Mouse (Mus musculus) limb, embryonic 13.5 days (tissue): ENCODE measurements around the gene Lin7c. TPM values are rescaled to one million over a fixed set of nuclear protein-coding genes. Genes with fewer than 3 reads are reported as not detected.
A peak's percentile ranks its signal among the peaks of the same experiment; 100 is the strongest.
"Not testable (repeated sequence)": the region's sequence is repeated elsewhere in the genome, so short reads cannot be mapped to it uniquely, and the experiment has no call there.

Experiments
- ATAC-seq: fragments of 200-750 bp; cut with Nextera tagmentation; 2 replicates; pipeline ENCODE4 v1.8.0; 2017; ENCODE audit warnings: low read depth, moderate number of reproducible peaks, moderate TSS enrichment; ENCODE audit not compliant: low FRiP score
- H3K27ac ChIP-seq: fragments of 300-500 bp; sonication (generic); 2 replicates; pipeline ENCODE4 v1.5.1; 2015; ENCODE audit warnings: inconsistent platforms, mild to moderate bottlenecking, moderate library complexity
- H3K27me3 ChIP-seq: fragments of 300-500 bp; sonication (generic); 2 replicates; pipeline ENCODE4 v1.6.1; 2015; ENCODE audit warnings: mild to moderate bottlenecking, inconsistent platforms
- H3K36me3 ChIP-seq: fragments of 300-500 bp; sonication (generic); 2 replicates; pipeline ENCODE4 v1.6.1; 2015; ENCODE audit warnings: inconsistent platforms, mild to moderate bottlenecking, moderate library complexity
- H3K4me1 ChIP-seq: fragments of 300-500 bp; sonication (generic); 2 replicates; pipeline ENCODE4 v1.6.1; 2015; ENCODE audit warnings: inconsistent platforms
- H3K4me2 ChIP-seq: fragments of 300-500 bp; sonication (generic); replicated peaks from 2 replicates; pipeline ENCODE4 v1.6.1; 2015; ENCODE audit warnings: inconsistent platforms, mild to moderate bottlenecking, moderate library complexity
- H3K4me3 ChIP-seq: fragments of 300-500 bp; sonication (generic); 2 replicates; pipeline ENCODE4 v1.5.1; 2015; ENCODE audit warnings: moderate library complexity, mild to moderate bottlenecking, inconsistent platforms
- H3K9ac ChIP-seq: fragments of 300-500 bp; sonication (generic); 2 replicates; pipeline ENCODE4 v1.6.1; 2015; ENCODE audit warnings: mild to moderate bottlenecking, inconsistent platforms
- H3K9me3 ChIP-seq: fragments of 300-500 bp; sonication (generic); 2 replicates; pipeline ENCODE4 v1.6.1; 2016; ENCODE audit warnings: inconsistent platforms
- WGBS: fragments of 180-500 bp; shearing (Covaris S2); methylation state at CpG from one replicate; pipeline ENCODE4 v1.1.7; 2015; 5-methylcytosine and 5-hydroxymethylcytosine counted together
- polyA plus RNA-seq: library from polyadenylated mRNA; unstranded; fragments of >200 nt; fragmentation: Nextera tagmentation; extraction: Ambion mirVana; gene quantifications from 2 replicates; pipeline ENCODE4 v1.2.1, GENCODE M21; 2015

Gene Lin7c
- 50.0 and 54.3 TPM in 2 replicates for polyA plus RNA-seq

DNA sequence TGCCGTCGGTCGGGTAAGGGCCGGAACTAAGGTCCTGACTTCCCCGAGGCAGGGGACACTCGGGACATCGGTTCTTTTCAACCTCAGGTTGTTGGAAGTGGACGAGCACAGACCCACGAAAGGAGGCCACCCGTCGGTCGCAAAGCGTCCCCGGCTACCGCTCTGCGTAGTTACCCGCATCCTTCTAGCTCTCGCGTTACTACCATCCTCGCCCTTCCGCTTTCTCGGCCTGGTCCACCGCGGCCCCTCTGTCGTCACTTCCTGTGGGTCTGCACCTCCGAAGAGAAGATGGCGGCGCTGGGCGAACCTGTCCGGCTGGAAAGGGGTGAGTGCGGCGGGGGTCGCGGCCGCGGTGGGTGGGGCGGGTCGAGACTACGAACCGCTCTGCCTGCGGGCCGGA lies at the start of gene Lin7c:
TSS of gene Lin7c (plus strand) at position 257 of the 400 bp plus-strand sequence.
- WGBS, result under 1% methylated on average over 41 of the region's 42 CpGs

GRCm38 (mm10) chr2:109846401-109846800 lies 44.3 kb upstream of the Lin7c start:
- 0 out of 2 replicates have a peak, but pooled peaks have one; percentile 25 for ATAC-seq
- Histone ChIP-seq H3K9me3 (no peaks in the 10 kb centered on the region), H3K9ac (no peak overlapping the region), H3K4me1 (peaks cover 13% of the 10 kb centered on the region), H3K27ac (no peak overlapping the region), H3K4me3 (no peak overlapping the region), H3K27me3 (no peaks in the 10 kb centered on the region), H3K36me3 (no peaks in the 10 kb centered on the region), H3K4me2 (no peak overlapping the region)
- 10% methylated on average over 4 of the region's 4 CpGs for WGBS

More for the DNA sequence above, at the start of gene Lin7c:
- Histone ChIP-seq H3K4me3 (peak within 1 kb of the TSS; percentile 94), H3K27ac (peak within 1 kb of the TSS; percentile 94), H3K9ac (peak within 1 kb of the TSS; percentile 96), H3K9me3 (no peaks in the 10 kb centered on the region), H3K4me1 (peaks cover 20% of the 10 kb centered on the region), H3K27me3 (no peaks in the 10 kb centered on the region), H3K4me2 (peak within 1 kb of the TSS; percentile 68), H3K36me3 (peaks cover 15% of the 10 kb centered on the region)
- peak; percentile 100 for ATAC-seq

DNA sequence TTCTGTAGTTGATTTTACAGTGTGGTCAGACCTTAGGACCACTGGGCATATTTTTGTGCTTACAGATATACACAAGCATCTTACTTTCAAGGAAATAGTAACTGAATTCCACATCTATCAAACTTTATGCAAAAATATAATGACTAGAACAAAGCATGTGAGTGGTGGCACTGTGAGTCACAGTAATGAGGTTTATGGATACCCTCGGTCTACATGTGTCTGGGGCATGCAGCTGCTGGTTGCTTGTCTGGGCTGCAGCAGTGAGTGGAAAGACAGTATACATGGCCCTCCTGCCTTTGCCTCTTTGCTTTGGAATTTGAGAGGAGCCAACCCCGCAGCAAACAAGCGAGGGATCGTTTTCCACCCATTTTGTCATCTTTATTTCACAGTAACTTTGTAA lies 42.3 kb upstream of the Lin7c start:
- Histone ChIP-seq H3K27ac (no peak overlapping the region), H3K4me1 (peaks cover 13% of the 10 kb centered on the region), H3K9ac (no peak overlapping the region), H3K4me3 (no peak overlapping the region), H3K27me3 (no peaks in the 10 kb centered on the region), H3K36me3 (no peaks in the 10 kb centered on the region), H3K4me2 (peak overlapping the region; percentile 4; the same call in 1 of the 2 replicates), H3K9me3 (no peaks in the 10 kb centered on the region)
- ATAC-seq, result peak; percentile 75; the same call in 1 of the 2 replicates
- 32% methylated on average over 4 of the region's 4 CpGs for WGBS

DNA sequence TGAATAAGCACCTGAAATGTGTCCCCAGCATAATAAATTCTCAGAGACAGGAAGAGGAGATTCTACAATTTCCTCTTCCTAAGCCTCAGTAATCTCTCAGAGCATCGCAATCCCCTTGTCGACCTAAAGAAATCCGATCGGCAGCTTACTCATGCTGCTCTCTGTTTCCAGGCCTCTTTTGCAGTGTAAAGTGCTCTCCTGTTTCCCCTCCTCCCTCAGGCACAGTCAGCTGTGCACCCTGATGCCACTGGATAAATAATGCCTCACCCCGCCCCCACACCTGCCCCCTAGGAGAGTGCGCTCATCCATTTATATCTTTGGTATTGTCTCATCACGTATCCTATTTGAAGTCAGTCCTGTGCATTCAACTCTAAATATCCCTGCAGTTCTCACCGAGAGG lies 41.9 kb upstream of the Lin7c start:
- no peak overlapping the region for H3K9ac ChIP-seq
- H3K4me1 ChIP-seq, result peaks cover 13% of the 10 kb centered on the region
- ATAC-seq, result peak; percentile 87
- WGBS, result 36% methylated on average over 8 of the region's 8 CpGs
- H3K36me3 ChIP-seq, result no peaks in the 10 kb centered on the region
- no peak overlapping the region for H3K4me3 ChIP-seq
- no peaks in the 10 kb centered on the region for H3K27me3 ChIP-seq
- H3K9me3 ChIP-seq, result no peaks in the 10 kb centered on the region
- H3K4me2 ChIP-seq, result peak overlapping the region; percentile 4; the same call in 1 of the 2 replicates
- no peak overlapping the region for H3K27ac ChIP-seq

GRCm38 (mm10) chr2:109855601-109856000 lies 35.1 kb upstream of the Lin7c start:
- H3K4me2 ChIP-seq, result no peak overlapping the region
- H3K27ac ChIP-seq, result no peak overlapping the region
- no peak overlapping the region for H3K9ac ChIP-seq
- H3K4me1 ChIP-seq, result no peaks in the 10 kb centered on the region
- no peaks in the 10 kb centered on the region for H3K27me3 ChIP-seq
- H3K9me3 ChIP-seq, result no peaks in the 10 kb centered on the region
- no peak overlapping the region for H3K4me3 ChIP-seq
- WGBS, result 76% methylated on average over 5 of the region's 5 CpGs
- no peaks in the 10 kb centered on the region for H3K36me3 ChIP-seq
- ATAC-seq, result no peak

GRCm38 (mm10) chr2:109859671-109860070 lies 31.0 kb upstream of the Lin7c start:
- WGBS, result 68% methylated on average over 2 of the region's 2 CpGs
- ATAC-seq, result no peak
- Histone ChIP-seq H3K27me3 (no peaks in the 10 kb centered on the region), H3K4me2 (no peak overlapping the region), H3K27ac (no peak overlapping the region), H3K9me3 (no peaks in the 10 kb centered on the region), H3K9ac (no peak overlapping the region), H3K36me3 (no peaks in the 10 kb centered on the region), H3K4me1 (no peaks in the 10 kb centered on the region), H3K4me3 (no peak overlapping the region)

GRCm38 (mm10) chr2:109860832-109861231 lies 29.8 kb upstream of the Lin7c start:
- H3K9ac ChIP-seq, result no peak overlapping the region
- H3K27me3 ChIP-seq, result no peaks in the 10 kb centered on the region
- H3K4me3 ChIP-seq, result no peak overlapping the region
- no peak for ATAC-seq
- H3K9me3 ChIP-seq, result no peaks in the 10 kb centered on the region
- no peaks in the 10 kb centered on the region for H3K36me3 ChIP-seq
- H3K27ac ChIP-seq, result no peak overlapping the region
- 84% methylated on average over 3 of the region's 3 CpGs for WGBS
- H3K4me1 ChIP-seq, result no peaks in the 10 kb centered on the region
- no peak overlapping the region for H3K4me2 ChIP-seq

- not testable (repeated sequence) for H3K4me2 ChIP-seq, H3K27ac ChIP-seq, H3K4me1 ChIP-seq, H3K27me3 ChIP-seq, H3K4me3 ChIP-seq, H3K36me3 ChIP-seq, H3K9me3 ChIP-seq, H3K9ac ChIP-seq, ATAC-seq
- 74% methylated on average over 4 of the region's 4 CpGs for WGBS
Measured at GRCm38 (mm10) chr2:109879429-109879828, 11.2 kb upstream of the Lin7c start.

DNA sequence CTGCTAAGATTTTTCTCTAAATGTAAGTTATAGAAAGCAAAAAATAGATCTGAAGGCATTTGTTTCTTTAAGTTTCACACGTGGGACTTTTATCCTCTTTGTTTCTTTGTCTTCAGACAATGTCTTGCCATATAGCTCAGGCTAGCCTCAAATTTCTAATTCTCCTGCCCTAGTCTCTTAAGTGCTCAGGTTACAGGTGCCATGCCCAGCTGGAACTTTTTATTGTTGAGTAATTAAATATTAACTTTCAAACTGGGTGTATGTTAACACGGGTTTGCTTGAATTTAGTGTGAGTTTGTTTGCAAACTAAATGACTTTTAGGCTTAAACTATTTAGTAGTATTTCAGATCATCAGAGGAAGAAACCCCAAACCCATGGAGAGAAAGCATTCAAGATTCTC lies 9.5 kb upstream of the Lin7c start:
- no peak for ATAC-seq
- no peak overlapping the region for H3K9ac ChIP-seq
- no peak overlapping the region for H3K4me2 ChIP-seq
- no peak overlapping the region for H3K4me3 ChIP-seq
- no peaks in the 10 kb centered on the region for H3K36me3 ChIP-seq
- no peak overlapping the region for H3K27ac ChIP-seq
- no peaks in the 10 kb centered on the region for H3K4me1 ChIP-seq
- H3K27me3 ChIP-seq, result no peaks in the 10 kb centered on the region
- no peaks in the 10 kb centered on the region for H3K9me3 ChIP-seq
- WGBS, result 52% methylated on average over 2 of the region's 2 CpGs

DNA sequence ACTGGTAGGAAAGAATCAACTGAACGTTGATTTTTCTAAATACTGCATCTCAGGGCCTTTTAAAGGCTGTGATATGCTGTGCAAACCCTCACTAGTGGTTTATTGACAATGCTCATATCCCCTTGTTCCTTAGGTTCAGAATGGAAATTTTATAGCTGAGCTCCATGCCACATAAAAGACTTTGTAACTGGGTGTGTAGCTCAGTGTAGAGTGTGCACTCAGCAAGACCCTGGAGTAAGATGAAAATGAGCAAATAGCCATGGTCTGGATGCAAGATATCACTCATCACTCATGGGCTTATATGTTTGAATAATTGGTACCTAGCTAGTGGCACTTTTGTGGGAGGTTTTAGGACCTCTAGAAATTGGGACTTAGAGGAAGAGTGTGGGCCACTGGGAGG lies 9.0 kb upstream of the Lin7c start:
- Histone ChIP-seq H3K9ac (no peak overlapping the region), H3K4me2 (no peak overlapping the region), H3K27ac (no peak overlapping the region), H3K4me3 (no peak overlapping the region), H3K9me3 (no peaks in the 10 kb centered on the region), H3K36me3 (no peaks in the 10 kb centered on the region), H3K4me1 (no peaks in the 10 kb centered on the region), H3K27me3 (no peaks in the 10 kb centered on the region)
- ATAC-seq, result no peak
- WGBS, result 60% methylated on average over 1 of the region's 1 CpGs

DNA sequence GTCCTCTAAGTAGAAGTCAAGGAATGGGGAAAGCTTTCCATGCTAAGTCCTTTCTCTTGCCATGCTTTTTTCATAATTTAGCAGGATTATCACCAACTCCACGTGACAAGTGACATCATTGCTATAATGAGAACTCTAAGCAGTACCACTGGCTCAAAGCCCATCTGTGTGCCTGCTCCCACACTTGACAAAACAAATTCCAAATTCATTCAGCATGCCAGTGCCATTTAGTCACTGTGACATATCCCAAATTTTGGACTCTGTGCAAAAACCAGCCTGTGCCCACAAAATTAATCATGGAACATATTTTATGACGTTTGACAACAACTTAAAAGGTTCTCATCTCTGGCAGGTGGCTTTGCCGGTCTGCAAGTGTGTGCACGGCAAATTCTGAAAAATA lies 6.5 kb upstream of the Lin7c start:
- ATAC-seq, result no peak
- H3K36me3 ChIP-seq, result no peaks in the 10 kb centered on the region
- H3K9me3 ChIP-seq, result no peaks in the 10 kb centered on the region
- H3K4me3 ChIP-seq, result no peak overlapping the region
- H3K27me3 ChIP-seq, result no peaks in the 10 kb centered on the region
- WGBS, result 70% methylated on average over 4 of the region's 4 CpGs
- no peak overlapping the region for H3K4me2 ChIP-seq
- H3K4me1 ChIP-seq, result no peaks in the 10 kb centered on the region
- no peak overlapping the region for H3K9ac ChIP-seq
- no peak overlapping the region for H3K27ac ChIP-seq

DNA sequence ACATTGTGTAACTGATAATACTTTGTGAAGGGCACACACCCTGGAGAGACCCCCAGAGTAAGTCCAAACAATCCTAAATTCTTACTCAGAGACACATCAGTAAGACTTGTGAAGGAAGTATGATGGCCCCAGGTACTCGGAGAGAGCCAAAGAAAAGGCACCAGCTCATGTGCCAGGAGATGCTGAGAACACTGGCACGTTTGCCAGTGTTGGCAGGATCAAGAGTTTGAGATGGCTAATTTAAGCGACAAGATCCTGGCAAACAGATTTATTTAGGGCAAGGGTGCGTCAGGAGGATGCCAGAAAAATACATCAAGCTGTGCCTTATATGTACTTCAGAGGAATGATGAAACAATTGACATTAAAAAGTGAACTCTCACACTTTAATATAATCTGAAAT lies 6.1 kb upstream of the Lin7c start:
- H3K4me2 ChIP-seq, result no peak overlapping the region
- 59% methylated on average over 4 of the region's 4 CpGs for WGBS

GRCm38 (mm10) chr2:109890068-109890467 lies 585 bp upstream of the Lin7c start:
- no peaks in the 10 kb centered on the region for H3K27me3 ChIP-seq
- H3K4me3 ChIP-seq, result peak overlapping the region; percentile 94
- peak overlapping the region; percentile 96 for H3K9ac ChIP-seq
- H3K4me1 ChIP-seq, result peaks cover 20% of the 10 kb centered on the region
- H3K36me3 ChIP-seq, result peaks cover 10% of the 10 kb centered on the region
- ATAC-seq, result no peak
- WGBS, result 41% methylated on average over 4 of the region's 4 CpGs
- H3K4me2 ChIP-seq, result peak overlapping the region; percentile 54
- peak overlapping the region; percentile 94; the same call in 1 of the 2 replicates for H3K27ac ChIP-seq
- no peaks in the 10 kb centered on the region for H3K9me3 ChIP-seq

More for the DNA sequence above, 6.1 kb upstream of the Lin7c start:
- no peak overlapping the region for H3K4me3 ChIP-seq
- no peaks in the 10 kb centered on the region for H3K27me3 ChIP-seq
- ATAC-seq, result no peak
- no peaks in the 10 kb centered on the region for H3K4me1 ChIP-seq
- H3K36me3 ChIP-seq, result no peaks in the 10 kb centered on the region
- H3K9me3 ChIP-seq, result no peaks in the 10 kb centered on the region
- no peak overlapping the region for H3K9ac ChIP-seq
- H3K27ac ChIP-seq, result no peak overlapping the region
